Mouse (Mus musculus) hindbrain, embryonic 13.5 days (tissue): ENCODE measurements at regions not wholly inside any gene's neighbourhood (a gene's known extent, or its start where the extent isn't known, plus 50 kb on each side); places are given as distances from the start of the nearest gene placed in this dataset.

ENCODE experiments used
- ATAC-seq: fragments of 200-750 bp; cut with Nextera tagmentation; 2 replicates; pipeline ENCODE4 v1.8.0; 2017; ENCODE audit warnings: moderate TSS enrichment; ENCODE audit not compliant: low FRiP score
- H3K27ac ChIP-seq: fragments of 300-500 bp; sonication (generic); 2 replicates; pipeline ENCODE4 v1.5.1; 2015; ENCODE audit warnings: inconsistent platforms, mild to moderate bottlenecking, moderate library complexity
- H3K27me3 ChIP-seq: fragments of 300-500 bp; sonication (generic); 2 replicates; pipeline ENCODE4 v1.6.1; 2015; ENCODE audit warnings: mild to moderate bottlenecking, inconsistent platforms
- H3K36me3 ChIP-seq: fragments of 300-500 bp; sonication (generic); 2 replicates; pipeline ENCODE4 v1.6.1; 2015; ENCODE audit warnings: mild to moderate bottlenecking, inconsistent platforms
- H3K4me1 ChIP-seq: fragments of 300-500 bp; sonication (generic); replicated peaks from 2 replicates; pipeline ENCODE4 v1.6.1; 2015; ENCODE audit warnings: inconsistent platforms
- H3K4me2 ChIP-seq: fragments of 300-500 bp; sonication (generic); 2 replicates; pipeline ENCODE4 v1.6.1; 2015; ENCODE audit warnings: inconsistent platforms, mild to moderate bottlenecking, moderate library complexity
- H3K4me3 ChIP-seq: fragments of 300-500 bp; sonication (generic); 2 replicates; pipeline ENCODE4 v1.5.1; 2015; ENCODE audit warnings: mild to moderate bottlenecking, inconsistent platforms
- H3K9ac ChIP-seq: fragments of 300-500 bp; sonication (generic); 2 replicates; pipeline ENCODE4 v1.6.1; 2015; ENCODE audit warnings: mild to moderate bottlenecking, inconsistent platforms
- H3K9me3 ChIP-seq: fragments of 300-500 bp; sonication (generic); 2 replicates; pipeline ENCODE4 v1.6.1; 2016; ENCODE audit warnings: inconsistent platforms
- WGBS: fragments of 180-500 bp; shearing (Covaris S2); methylation state at CpG from one replicate; pipeline ENCODE4 v1.1.7; 2015; 5-methylcytosine and 5-hydroxymethylcytosine counted together

DNA sequence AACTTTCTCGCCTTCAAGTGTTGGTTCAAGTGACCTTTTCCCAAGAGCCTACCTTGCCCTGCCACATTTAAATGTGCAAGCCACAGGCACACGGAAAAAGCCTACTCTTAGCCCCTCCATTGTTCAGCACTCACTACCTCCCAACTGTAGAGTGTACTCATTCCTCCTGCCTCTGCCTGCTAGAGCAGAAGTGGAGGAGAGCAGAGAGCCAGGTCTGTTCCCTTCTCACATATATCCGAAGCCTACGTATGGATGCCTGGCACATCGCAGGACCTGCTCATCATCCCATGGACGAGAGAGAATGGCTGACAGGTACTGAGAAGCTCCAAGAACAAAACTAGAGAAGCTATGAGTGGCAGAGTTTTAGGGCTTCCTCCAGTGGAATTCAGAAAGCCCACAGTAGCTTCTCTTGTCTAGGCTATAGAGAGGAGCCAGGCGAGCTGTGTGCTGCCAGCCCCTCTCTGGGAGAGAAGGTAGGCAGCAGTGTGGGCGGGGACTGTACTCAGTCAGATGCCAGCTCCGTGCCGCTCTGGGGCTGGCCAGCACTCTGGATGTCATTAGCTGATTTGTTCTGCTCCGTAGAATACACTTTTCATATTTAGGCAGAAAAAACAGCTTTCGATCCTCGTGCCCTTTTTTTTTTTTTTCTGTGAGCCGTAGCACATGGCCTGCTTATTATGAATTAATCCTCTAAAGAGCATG, 86.1 kb upstream of the Pkdcc start:
- Histone ChIP-seq H3K9me3 (no peaks in the 10 kb centered on the region), H3K27me3 (no peaks in the 10 kb centered on the region), H3K27ac (peak overlapping the region; percentile 86), H3K4me1 (peaks cover 61% of the 10 kb centered on the region), H3K36me3 (no peaks in the 10 kb centered on the region), H3K4me2 (0 out of 2 replicates have a peak overlapping the region, but pooled peaks have one; percentile 17), H3K9ac (peak overlapping the region; percentile 13; the same call in 1 of the 2 replicates), H3K4me3 (no peak overlapping the region)
- ATAC-seq: peak; percentile 89
- 37% methylated on average over 14 of the region's 14 CpGs for WGBS

DNA sequence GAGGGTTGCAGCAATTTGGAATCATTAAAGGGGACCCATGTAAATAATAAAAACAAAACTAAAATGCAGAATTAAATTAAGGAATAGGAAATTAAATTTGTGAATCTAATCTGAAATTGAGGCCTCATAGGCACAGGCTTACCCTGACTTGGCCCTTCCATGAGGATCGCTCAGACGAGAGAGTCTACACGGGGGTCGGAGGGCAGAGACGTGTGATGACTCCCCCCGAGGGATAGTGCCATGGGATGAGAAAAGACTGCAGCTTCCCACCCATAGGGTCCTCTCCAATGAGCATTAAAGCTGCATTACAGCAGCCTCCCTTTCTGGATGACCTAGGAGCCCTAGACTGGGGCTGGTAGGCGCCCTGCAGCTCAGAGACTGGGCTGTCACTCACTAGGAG, 85.4 kb upstream of the Pkdcc start:
- no peaks in the 10 kb centered on the region for H3K36me3 ChIP-seq
- H3K27me3 ChIP-seq: no peaks in the 10 kb centered on the region
- 40% methylated on average over 7 of the region's 7 CpGs for WGBS
- no peaks in the 10 kb centered on the region for H3K9me3 ChIP-seq
- H3K27ac ChIP-seq: peak overlapping the region; percentile 86
- no peak overlapping the region for H3K9ac ChIP-seq
- 0 out of 2 replicates have a peak overlapping the region, but pooled peaks have one; percentile 17 for H3K4me2 ChIP-seq
- peaks cover 60% of the 10 kb centered on the region for H3K4me1 ChIP-seq
- ATAC-seq: peak; percentile 40; the same call in 1 of the 2 replicates
- no peak overlapping the region for H3K4me3 ChIP-seq

DNA sequence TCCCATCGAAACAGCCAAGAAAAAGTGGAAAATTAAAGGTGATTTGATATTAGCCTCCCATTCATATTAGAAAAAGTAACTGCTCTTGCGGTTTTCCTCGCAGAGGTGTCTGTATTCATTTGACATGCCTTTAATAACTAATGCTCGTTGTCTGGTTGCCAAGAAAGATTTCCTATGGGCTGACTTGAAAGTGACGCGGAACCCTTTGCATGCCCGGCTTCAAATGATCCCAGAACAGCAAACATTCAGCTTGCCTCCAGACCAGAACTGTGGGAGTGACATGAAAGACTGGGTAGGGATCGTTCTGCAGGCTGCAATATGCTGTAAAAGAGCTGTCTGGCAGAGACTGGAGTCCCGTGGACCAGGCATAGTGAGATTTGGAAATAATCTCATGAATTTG, 81.9 kb upstream of the Pkdcc start:
- H3K4me1 ChIP-seq: peaks cover 40% of the 10 kb centered on the region

DNA sequence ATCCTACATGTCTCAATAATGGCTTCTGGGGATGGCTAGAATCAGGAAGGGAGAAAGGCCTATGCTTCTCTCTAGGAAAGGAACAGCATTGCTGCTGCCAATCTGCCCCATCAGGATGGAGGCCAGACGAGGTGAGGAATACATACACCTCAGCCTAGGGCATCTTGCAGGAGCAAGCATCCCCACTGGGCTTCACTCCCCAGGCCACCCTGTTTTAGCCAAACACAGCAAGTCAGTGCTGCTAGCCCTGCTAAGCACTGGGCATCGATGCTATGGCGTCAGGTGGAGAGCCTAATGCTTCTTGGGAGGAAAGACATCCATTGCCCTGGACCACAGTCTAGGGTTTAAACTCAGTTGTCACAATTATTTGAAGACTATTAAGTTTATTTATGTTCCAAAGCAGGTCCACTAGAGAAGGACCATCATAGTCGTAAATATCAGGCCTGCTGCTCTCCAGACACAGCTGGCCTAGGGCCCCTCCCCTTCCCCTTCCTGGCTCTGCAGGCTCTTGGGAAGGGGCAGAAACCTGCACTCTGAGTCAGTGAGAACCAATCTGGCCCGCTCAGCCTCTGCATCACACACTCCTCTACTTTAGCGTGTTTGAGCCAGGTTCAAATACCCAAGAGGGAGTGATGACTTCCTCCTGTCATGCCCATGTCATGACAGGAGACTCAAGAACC, 79.5 kb upstream of the Pkdcc start:
- ATAC-seq: no peak
- Histone ChIP-seq H3K9me3 (no peaks in the 10 kb centered on the region), H3K27me3 (0 out of 2 replicates have a peak, but pooled peaks cover 3% of the 10 kb centered on the region), H3K4me3 (no peak overlapping the region), H3K27ac (peak overlapping the region; percentile 19; the same call in 1 of the 2 replicates), H3K36me3 (no peaks in the 10 kb centered on the region), H3K4me2 (no peak overlapping the region), H3K4me1 (peaks cover 37% of the 10 kb centered on the region), H3K9ac (no peak overlapping the region)
- WGBS: 59% methylated on average over 6 of the region's 6 CpGs

More for the DNA sequence above, 81.9 kb upstream of the Pkdcc start:
- 67% methylated on average over 9 of the region's 9 CpGs for WGBS
- no peak overlapping the region for H3K9ac ChIP-seq
- H3K4me3 ChIP-seq: no peak overlapping the region
- ATAC-seq: no peak
- no peaks in the 10 kb centered on the region for H3K9me3 ChIP-seq
- H3K27me3 ChIP-seq: 0 out of 2 replicates have a peak, but pooled peaks cover 3% of the 10 kb centered on the region
- no peaks in the 10 kb centered on the region for H3K36me3 ChIP-seq
- H3K4me2 ChIP-seq: no peak overlapping the region
- no peak overlapping the region for H3K27ac ChIP-seq

DNA sequence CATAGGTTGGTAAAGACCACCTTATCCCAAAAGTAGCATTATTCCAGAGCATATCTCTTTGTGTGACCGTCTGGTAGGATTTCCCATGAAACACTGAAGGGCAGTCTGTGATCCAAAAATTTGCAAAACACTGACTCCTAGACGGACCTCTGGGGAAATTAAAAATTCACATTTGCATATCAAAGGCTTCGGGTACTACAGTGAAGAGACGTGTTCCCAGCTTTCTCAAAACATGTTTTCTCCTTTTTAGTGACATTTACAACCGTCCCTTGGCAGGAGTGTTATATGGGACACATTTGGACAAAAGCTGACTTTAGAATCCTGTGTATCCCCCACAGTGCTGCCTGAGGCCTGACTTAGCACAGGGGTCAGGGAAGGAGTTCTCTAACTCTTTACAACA, 78.8 kb upstream of the Pkdcc start:
- ATAC-seq: no peak
- Histone ChIP-seq H3K4me3 (no peak overlapping the region), H3K36me3 (no peaks in the 10 kb centered on the region), H3K4me1 (peaks cover 37% of the 10 kb centered on the region), H3K27ac (no peak overlapping the region), H3K9me3 (no peaks in the 10 kb centered on the region), H3K9ac (no peak overlapping the region), H3K27me3 (0 out of 2 replicates have a peak, but pooled peaks cover 3% of the 10 kb centered on the region), H3K4me2 (no peak overlapping the region)
- 20% methylated on average over 5 of the region's 5 CpGs for WGBS

DNA sequence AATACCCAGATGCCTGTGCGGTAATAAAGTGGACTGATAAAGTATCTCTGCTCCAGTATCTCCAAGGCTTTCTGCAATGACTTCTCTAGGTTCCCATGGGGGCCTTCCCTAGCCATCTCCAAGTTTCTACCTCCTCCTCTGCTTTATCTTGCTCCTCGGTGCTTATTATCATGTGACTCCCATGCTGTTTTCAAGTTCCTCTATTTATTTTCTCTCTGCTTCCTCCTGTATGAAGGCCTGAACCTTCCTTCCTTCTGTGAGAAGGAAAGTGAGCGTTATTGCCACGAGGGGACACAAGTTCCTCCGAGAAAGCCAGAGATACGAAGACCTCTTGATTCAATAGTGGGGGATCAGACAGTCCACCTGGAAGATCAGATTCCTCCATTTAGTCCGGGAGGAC, 77.4 kb upstream of the Pkdcc start:
- no peak overlapping the region for H3K9ac ChIP-seq
- H3K4me1 ChIP-seq: peaks cover 37% of the 10 kb centered on the region
- ATAC-seq: no peak
- H3K36me3 ChIP-seq: no peaks in the 10 kb centered on the region
- H3K4me2 ChIP-seq: no peak overlapping the region
- 0 out of 2 replicates have a peak, but pooled peaks cover 3% of the 10 kb centered on the region for H3K27me3 ChIP-seq
- no peaks in the 10 kb centered on the region for H3K9me3 ChIP-seq
- 84% methylated on average over 7 of the region's 7 CpGs for WGBS
- no peak overlapping the region for H3K27ac ChIP-seq
- no peak overlapping the region for H3K4me3 ChIP-seq

DNA sequence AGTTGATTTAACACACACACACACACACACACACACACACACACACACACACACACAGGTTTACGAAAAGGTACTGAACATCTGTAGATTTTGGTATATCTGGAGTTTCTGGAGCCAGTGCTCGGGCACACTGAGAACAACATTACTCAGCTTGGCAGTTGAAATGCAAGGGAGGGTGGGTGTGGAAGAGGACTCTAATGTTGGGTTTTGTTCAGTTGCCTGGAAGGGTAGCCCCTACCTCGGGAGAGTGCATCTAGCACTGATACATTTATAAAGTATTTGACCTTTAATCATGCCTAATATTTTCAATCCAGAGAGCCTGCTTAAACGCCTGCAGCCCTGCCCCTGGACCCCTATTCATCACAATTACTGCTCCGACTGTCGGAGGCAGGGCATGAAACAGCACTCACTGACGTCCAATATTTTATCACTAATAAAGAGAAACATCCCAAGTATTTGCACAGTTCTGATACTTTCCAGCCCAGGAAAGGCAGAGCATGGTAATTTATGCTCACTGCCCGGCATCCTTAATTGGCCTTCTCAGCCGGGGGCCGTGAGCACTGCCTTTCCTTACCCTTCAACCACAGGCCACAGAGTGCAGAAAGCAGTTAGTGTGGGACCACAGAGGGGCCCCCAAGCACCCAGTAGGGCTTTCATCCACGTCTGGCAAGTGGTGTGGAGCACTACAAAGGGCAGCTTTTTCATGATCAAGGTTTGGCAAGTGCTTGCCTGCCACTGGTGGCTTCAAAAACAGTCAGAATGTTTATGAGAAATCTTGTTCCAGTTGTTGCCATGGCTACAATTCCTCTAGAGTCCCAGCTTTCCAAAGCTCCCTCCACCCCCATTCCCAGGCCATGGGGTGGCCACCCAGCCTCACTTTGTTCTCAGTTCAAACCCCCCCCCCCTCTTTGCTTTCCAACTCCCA, 76.3 kb upstream of the Pkdcc start:
- peak; percentile 80 for ATAC-seq
- H3K27ac ChIP-seq: no peak overlapping the region
- 23% methylated on average over 11 of the region's 11 CpGs for WGBS

DNA sequence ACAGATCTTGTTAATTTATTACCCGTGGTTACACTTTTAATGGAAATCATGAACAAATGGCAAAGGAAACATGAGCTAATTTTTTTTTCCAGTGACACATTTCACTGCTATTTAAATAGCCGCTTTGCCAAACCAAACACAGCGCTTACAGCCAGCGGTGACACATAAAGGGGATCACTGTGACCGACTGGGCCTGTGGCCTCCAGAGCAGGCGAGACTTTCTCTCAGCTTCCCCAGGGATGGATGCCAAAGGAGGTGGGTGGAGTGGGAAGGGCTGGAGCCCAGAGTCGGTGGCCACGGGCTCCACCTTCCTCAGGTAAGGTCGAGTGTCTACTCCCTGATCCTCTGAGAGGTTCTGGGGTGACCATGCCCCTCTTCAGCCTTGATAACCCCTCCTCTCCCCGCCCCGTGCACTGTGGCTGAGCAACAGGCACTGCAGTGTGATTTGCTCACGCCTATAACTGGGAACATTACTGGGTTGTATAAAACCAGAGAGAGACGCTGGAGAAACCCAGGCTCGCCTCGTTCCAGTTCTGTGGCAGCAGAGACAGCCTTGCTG, 66.6 kb upstream of the Pkdcc start:
- Histone ChIP-seq H3K4me3 (no peak overlapping the region), H3K4me1 (no peaks in the 10 kb centered on the region; the same call in 1 of the 2 replicates), H3K4me2 (no peak overlapping the region), H3K36me3 (no peaks in the 10 kb centered on the region), H3K27me3 (no peaks in the 10 kb centered on the region), H3K9ac (no peak overlapping the region), H3K27ac (no peak overlapping the region), H3K9me3 (no peaks in the 10 kb centered on the region)
- no peak for ATAC-seq
- 88% methylated on average over 15 of the region's 15 CpGs for WGBS

More for the DNA sequence above, 76.3 kb upstream of the Pkdcc start:
- H3K4me1 ChIP-seq: peaks cover 31% of the 10 kb centered on the region
- no peak overlapping the region for H3K4me3 ChIP-seq
- H3K36me3 ChIP-seq: no peaks in the 10 kb centered on the region
- H3K27me3 ChIP-seq: 0 out of 2 replicates have a peak, but pooled peaks cover 3% of the 10 kb centered on the region
- no peak overlapping the region for H3K9ac ChIP-seq
- no peak overlapping the region for H3K4me2 ChIP-seq
- H3K9me3 ChIP-seq: no peaks in the 10 kb centered on the region

DNA sequence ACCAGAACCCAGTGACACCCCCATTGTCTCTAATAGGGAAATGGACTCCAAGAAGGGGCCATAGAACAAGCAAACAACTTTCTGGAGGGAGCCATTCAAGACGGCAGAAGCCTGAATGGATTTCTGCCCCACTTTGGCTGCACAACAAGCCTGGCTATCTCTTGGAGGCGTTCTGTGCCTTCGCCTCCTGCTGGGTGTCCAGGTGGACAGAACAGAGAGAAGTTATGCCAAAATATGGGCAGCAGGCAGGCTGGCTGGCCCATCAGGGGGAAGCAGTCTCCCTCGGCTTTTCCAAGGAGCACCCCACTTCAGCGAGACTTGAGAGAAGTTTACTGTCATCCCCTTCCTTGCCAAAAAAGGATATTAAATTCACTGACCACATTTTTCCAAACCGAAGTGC, 65.8 kb upstream of the Pkdcc start:
- Histone ChIP-seq H3K9ac (no peak overlapping the region), H3K4me1 (no peaks in the 10 kb centered on the region; the same call in 1 of the 2 replicates), H3K27me3 (no peaks in the 10 kb centered on the region), H3K27ac (no peak overlapping the region), H3K9me3 (no peaks in the 10 kb centered on the region), H3K4me2 (no peak overlapping the region), H3K36me3 (no peaks in the 10 kb centered on the region), H3K4me3 (no peak overlapping the region)
- WGBS: 84% methylated on average over 6 of the region's 6 CpGs
- no peak for ATAC-seq

DNA sequence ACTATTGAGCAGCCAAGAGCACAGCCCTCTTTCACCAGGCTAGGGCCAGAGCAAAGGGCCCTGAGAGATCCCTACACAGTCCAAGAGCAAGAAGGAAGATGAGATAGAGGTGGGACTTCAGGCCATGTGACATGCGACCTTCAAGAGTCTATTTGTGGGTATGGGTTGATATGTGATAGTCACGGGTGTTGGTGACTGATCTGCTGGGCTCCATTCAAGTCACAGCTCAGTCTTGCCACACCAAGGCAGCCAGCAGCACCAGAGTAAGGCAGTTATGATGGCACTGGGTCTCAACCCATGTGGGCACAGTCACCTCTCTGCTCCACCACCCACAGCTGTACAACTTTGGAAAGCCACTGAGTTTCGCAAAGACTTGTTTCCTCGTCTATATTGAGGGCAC, 60.0 kb upstream of the Pkdcc start:
- no peak for ATAC-seq
- 98% methylated on average over 4 of the region's 4 CpGs for WGBS
- Histone ChIP-seq H3K4me3 (no peak overlapping the region), H3K36me3 (no peaks in the 10 kb centered on the region), H3K4me1 (no peaks in the 10 kb centered on the region), H3K27me3 (0 out of 2 replicates have a peak, but pooled peaks cover 3% of the 10 kb centered on the region), H3K27ac (no peak overlapping the region), H3K9ac (no peak overlapping the region), H3K4me2 (no peak overlapping the region), H3K9me3 (no peaks in the 10 kb centered on the region)

DNA sequence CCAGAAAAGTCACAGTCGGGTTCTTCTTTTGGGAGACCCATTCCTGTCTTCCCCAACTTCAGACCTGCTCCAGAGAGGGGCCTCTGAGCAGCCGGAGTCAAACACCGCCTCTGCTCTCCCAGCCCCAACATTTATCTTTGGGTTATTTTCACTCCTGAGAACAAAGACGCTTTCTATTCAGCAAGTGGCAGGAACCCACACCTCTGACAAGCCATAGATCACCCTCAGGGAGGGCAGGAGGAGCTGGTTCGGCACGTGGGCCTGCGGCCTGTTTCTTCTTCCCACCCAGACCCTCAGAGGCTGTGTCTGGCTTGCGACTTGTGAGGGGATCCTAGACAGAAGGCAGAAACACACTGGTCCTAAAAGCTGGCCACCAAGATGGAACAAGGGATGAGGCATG, 58.4 kb upstream of the Pkdcc start:
- WGBS: 30% methylated on average over 8 of the region's 8 CpGs
- Histone ChIP-seq H3K27me3 (0 out of 2 replicates have a peak, but pooled peaks cover 3% of the 10 kb centered on the region), H3K4me3 (no peak overlapping the region), H3K9ac (no peak overlapping the region), H3K4me1 (no peaks in the 10 kb centered on the region), H3K36me3 (no peaks in the 10 kb centered on the region), H3K4me2 (no peak overlapping the region), H3K9me3 (no peaks in the 10 kb centered on the region), H3K27ac (no peak overlapping the region)
- ATAC-seq: no peak
